Mouse (Mus musculus): ENCODE results near the gene Rnf151. TPM values are rescaled to one million over a fixed set of nuclear protein-coding genes. Genes with fewer than 3 reads are reported as not detected.

The Rnf151 gene
- polyA plus RNA-seq, 1 experiment, result not detected

- H3K27ac ChIP-seq (ENCODE audit: insufficient read depth, low read depth, low read length), result no peak overlapping the region
- TF ChIP-seq CTCF (IDR thresholded peaks at IDR 0.05; ENCODE audit: insufficient read depth, low read depth, low read length) (no peak), POLR2A (IDR thresholded peaks at IDR 0.05; ENCODE audit: insufficient read depth, low read depth, low read length) (no peak)
- no peak overlapping the region for H3K4me3 ChIP-seq (ENCODE audit: insufficient read depth, low read depth, low read length)
- WGBS, result 93% methylated on average over 24 of the region's 24 CpGs
- peaks cover 15% of the 10 kb centered on the region for H3K4me1 ChIP-seq (ENCODE audit: control insufficient read depth, insufficient read depth, low read length)
These were observed 40.3 kb downstream of the Rnf151 start for GRCm38 (mm10) chr17:24677500-24678080.

GRCm38 (mm10) chr17:24676877-24677276 is 41.0 kb downstream of the Rnf151 start:
- H3K4me3 ChIP-seq (ENCODE audit: insufficient read depth, low read depth, low read length), result no peak overlapping the region
- 94% methylated on average over 5 of the region's 5 CpGs for WGBS
- H3K27ac ChIP-seq (ENCODE audit: insufficient read depth, low read depth, low read length), result no peak overlapping the region
- peaks cover 21% of the 10 kb centered on the region for H3K4me1 ChIP-seq (ENCODE audit: control insufficient read depth, insufficient read depth, low read length)
- no peak for TF ChIP-seq POLR2A (IDR thresholded peaks at IDR 0.05; ENCODE audit: insufficient read depth, low read depth, low read length)
- TF ChIP-seq CTCF (IDR thresholded peaks at IDR 0.05; ENCODE audit: insufficient read depth, low read depth, low read length), result no peak

DNA sequence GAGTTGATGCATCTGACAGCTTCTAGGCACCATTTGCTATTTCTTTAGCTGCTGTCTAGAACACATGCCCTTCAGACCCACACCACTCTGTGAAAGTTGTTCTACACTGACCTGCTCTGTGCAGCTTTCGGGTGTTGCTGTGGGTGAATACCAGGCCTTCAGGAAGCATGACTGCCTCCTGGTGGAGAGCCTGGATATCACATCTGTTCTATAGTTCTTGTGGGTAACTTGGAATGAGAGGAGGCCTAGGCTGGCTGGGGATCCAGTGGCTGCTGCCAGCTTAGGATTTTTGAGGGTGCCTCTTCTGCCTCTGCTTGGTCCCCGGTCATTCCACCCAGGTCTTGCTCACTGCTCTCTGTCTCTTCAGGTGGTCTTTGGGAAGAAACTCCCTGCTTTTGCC is 41.7 kb downstream of the Rnf151 start:
- Histone ChIP-seq H3K4me3 (ENCODE audit: insufficient read depth, low read depth, low read length) (no peak overlapping the region), H3K27ac (ENCODE audit: insufficient read depth, low read depth, low read length) (no peak overlapping the region), H3K4me1 (ENCODE audit: control insufficient read depth, insufficient read depth, low read length) (peaks cover 24% of the 10 kb centered on the region)
- WGBS, result 37% methylated on average over 2 of the region's 2 CpGs
- no peak for TF ChIP-seq POLR2A (IDR thresholded peaks at IDR 0.05; ENCODE audit: insufficient read depth, low read depth, low read length)
- TF ChIP-seq CTCF (IDR thresholded peaks at IDR 0.05; ENCODE audit: insufficient read depth, low read depth, low read length), result no peak; the same call in 1 of the 2 replicates

GRCm38 (mm10) chr17:24674277-24674676 is 43.6 kb downstream of the Rnf151 start:
- Histone ChIP-seq H3K4me1 (ENCODE audit: control insufficient read depth, insufficient read depth, low read length) (peaks cover 26% of the 10 kb centered on the region), H3K27ac (ENCODE audit: insufficient read depth, low read depth, low read length) (no peak overlapping the region), H3K4me3 (ENCODE audit: insufficient read depth, low read depth, low read length) (no peak overlapping the region)
- no peak for TF ChIP-seq POLR2A (IDR thresholded peaks at IDR 0.05; ENCODE audit: insufficient read depth, low read depth, low read length)
- TF ChIP-seq CTCF (IDR thresholded peaks at IDR 0.05; ENCODE audit: insufficient read depth, low read depth, low read length), result no peak
- 53% methylated on average over 7 of the region's 7 CpGs for WGBS

GRCm38 (mm10) chr17:24672141-24672540 is 45.7 kb downstream of the Rnf151 start:
- peaks cover 26% of the 10 kb centered on the region for H3K4me1 ChIP-seq (ENCODE audit: control insufficient read depth, insufficient read depth, low read length)
- no peak overlapping the region for H3K4me3 ChIP-seq (ENCODE audit: insufficient read depth, low read depth, low read length)
- no peak overlapping the region for H3K27ac ChIP-seq (ENCODE audit: insufficient read depth, low read depth, low read length)
- WGBS, result 32% methylated on average over 5 of the region's 5 CpGs
- TF ChIP-seq CTCF (IDR thresholded peaks at IDR 0.05; ENCODE audit: insufficient read depth, low read depth, low read length) (no peak), POLR2A (IDR thresholded peaks at IDR 0.05; ENCODE audit: insufficient read depth, low read depth, low read length) (no peak)

DNA sequence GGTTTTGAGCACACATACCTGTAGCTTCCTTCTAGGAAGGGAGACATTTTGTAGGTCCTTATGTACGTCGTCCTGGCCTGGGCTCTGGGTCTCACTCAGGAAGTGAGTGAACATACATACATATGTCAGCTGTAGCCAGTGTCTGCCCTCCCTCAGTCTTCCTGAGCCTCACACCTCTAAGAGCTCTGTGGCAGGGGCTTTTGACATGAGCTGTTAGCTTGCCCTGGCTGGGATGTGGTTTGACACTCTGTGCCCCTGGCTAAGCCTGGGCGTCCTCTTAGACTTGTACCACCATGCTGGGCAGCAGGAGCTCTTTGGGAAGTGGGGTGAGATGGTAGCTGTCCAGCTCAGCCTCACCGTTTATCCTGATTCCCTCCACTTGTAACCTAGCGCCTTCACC is 46.5 kb downstream of the Rnf151 start:
- no peak for TF ChIP-seq CTCF (IDR thresholded peaks at IDR 0.05; ENCODE audit: insufficient read depth, low read depth, low read length)
- TF ChIP-seq POLR2A (IDR thresholded peaks at IDR 0.05; ENCODE audit: insufficient read depth, low read depth, low read length), result no peak
- 68% methylated on average over 5 of the region's 5 CpGs for WGBS
- peaks cover 26% of the 10 kb centered on the region for H3K4me1 ChIP-seq (ENCODE audit: control insufficient read depth, insufficient read depth, low read length)
- no peak overlapping the region for H3K4me3 ChIP-seq (ENCODE audit: insufficient read depth, low read depth, low read length)
- H3K27ac ChIP-seq (ENCODE audit: insufficient read depth, low read depth, low read length), result no peak overlapping the region

DNA sequence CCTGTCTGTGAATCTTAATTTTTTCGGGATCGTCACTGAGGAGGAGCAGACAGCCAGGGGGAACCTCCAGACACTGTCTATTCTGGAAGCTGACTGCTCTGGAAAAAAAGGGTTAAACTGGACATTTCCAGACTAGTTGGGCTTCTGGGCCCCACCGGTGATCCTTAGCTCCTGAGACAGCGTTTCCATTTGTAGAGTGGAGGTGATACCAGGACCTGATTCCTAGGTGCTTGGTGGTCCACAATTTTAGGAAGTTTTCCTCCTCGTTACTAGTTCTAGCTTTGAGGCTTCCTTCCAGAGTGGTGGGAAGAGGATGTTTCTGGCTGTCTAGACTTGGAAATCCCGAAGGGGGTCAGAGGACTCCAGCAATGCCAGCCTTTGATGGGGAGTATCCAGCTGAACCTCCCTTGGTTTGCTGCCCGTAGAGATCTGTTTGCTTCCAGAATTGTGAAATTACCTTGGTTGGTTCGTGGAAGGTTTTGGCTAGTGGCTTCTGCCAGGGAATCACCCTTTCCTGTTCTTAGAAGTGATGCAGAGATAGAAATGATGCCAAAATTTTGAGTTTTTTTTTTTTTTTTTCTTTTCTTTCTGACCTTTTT is 47.5 kb downstream of the Rnf151 start:
- Histone ChIP-seq H3K4me3 (ENCODE audit: insufficient read depth, low read depth, low read length) (peak overlapping the region; percentile 81), H3K27ac (ENCODE audit: insufficient read depth, low read depth, low read length) (no peak overlapping the region), H3K4me1 (ENCODE audit: control insufficient read depth, insufficient read depth, low read length) (peaks cover 23% of the 10 kb centered on the region)
- TF ChIP-seq POLR2A (IDR thresholded peaks at IDR 0.05; ENCODE audit: insufficient read depth, low read depth, low read length) (no peak), CTCF (IDR thresholded peaks at IDR 0.05; ENCODE audit: insufficient read depth, low read depth, low read length) (no peak)
- 3% methylated on average over 8 of the region's 8 CpGs for WGBS

DNA sequence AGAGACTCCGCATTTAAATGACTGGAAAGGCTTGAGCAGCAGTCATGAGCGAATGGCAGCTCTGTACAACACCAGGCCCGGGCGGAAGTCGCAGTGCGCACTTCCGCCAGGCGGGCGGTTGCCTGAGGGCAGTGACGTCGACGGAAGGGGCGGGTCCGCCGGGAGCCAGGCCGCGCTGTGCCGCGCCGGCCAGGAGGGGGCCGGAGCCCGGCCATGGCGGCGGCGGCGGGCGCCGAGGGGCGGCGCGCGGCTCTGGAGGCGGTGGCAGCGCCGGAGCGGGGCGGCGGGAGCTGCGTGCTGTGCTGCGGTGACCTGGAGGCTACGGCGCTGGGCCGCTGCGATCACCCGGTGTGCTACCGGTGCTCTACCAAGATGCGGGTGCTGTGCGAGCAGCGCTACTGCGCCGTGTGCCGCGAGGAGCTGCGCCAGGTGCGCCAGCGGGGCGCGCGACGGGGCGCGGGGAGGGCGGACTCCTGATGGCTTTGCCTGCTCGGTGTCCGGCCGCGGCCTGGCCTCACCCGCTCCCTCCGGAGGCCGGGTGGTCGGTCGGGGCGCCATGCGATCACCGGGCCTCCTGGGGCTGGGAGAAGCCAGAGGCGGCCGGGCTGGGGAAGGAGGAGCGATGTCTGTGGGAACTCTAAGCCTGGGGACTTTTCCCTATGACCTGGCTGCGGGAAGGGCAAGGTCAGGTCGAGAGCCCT is 48.2 kb downstream of the Rnf151 start, which contains the start of gene Zfp598:
Gene Zfp598, plus strand, starts transcription at position 143 of the 701 bp plus-strand sequence.
- WGBS, result under 1% methylated on average over 71 of the region's 80 CpGs

DNA sequence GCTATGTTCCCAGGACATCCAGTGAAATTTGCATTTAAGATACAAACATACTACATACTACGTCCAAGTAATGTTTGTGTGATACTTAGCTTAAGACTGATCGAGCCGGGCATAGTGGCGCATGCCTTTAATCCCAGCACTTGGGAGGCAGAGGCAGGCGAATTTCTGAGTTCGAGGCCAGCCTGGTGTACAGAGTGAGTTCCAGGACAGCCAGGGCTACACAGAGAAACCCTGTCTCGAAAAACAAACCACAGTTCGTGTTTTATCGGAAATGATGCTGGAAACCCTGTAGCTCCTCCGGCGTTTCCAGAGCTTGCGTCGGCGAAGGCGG is 48.7 kb downstream of the Rnf151 start:
- Histone ChIP-seq H3K4me3 (ENCODE audit: insufficient read depth, low read depth, low read length) (peak overlapping the region; percentile 81), H3K4me1 (ENCODE audit: control insufficient read depth, insufficient read depth, low read length) (peaks cover 19% of the 10 kb centered on the region), H3K27ac (ENCODE audit: insufficient read depth, low read depth, low read length) (peak overlapping the region; percentile 43)
- WGBS, result 9% methylated on average over 15 of the region's 15 CpGs

More for the DNA sequence above, 48.2 kb downstream of the Rnf151 start, which contains the start of gene Zfp598:
- TF ChIP-seq CTCF (IDR thresholded peaks at IDR 0.05; ENCODE audit: insufficient read depth, low read depth, low read length) (no peak), POLR2A (IDR thresholded peaks at IDR 0.05; ENCODE audit: insufficient read depth, low read depth, low read length) (peak; percentile 97)
- Histone ChIP-seq H3K4me3 (ENCODE audit: insufficient read depth, low read depth, low read length) (peak within 1 kb of the TSS; percentile 81), H3K4me1 (ENCODE audit: control insufficient read depth, insufficient read depth, low read length) (peaks cover 23% of the 10 kb centered on the region), H3K27ac (ENCODE audit: insufficient read depth, low read depth, low read length) (peak within 1 kb of the TSS; percentile 43)
